Mouse (Mus musculus): Measurements from ENCODE around the gene Thsd4.

GRCm38 (mm10) chr9:60477991-60478750, 43.7 kb downstream of the Thsd4 start:
- no peak for TF ChIP-seq CTCF (IDR thresholded peaks at IDR 0.05; ENCODE audit: control insufficient read depth, insufficient read depth, low read length)
- no peak for TF ChIP-seq POLR2A (IDR thresholded peaks at IDR 0.05; ENCODE audit: borderline replicate concordance, control insufficient read depth, low read depth, low read length)
